Mouse (Mus musculus): ENCODE measurements around the gene Snf8.

The Snf8 gene

GRCm38 (mm10) chr11:96020622-96021021 is 14.1 kb upstream of the Snf8 start:
- no peak for DNase-seq (ENCODE audit: low read depth in 2 of 2, low spot score in 2 of 2)

- DNase-seq (ENCODE audit: low read depth in 2 of 2, low spot score in 2 of 2): no peak
Measured at GRCm38 (mm10) chr11:96028130-96028529, 6.6 kb upstream of the Snf8 start.

GRCm38 (mm10) chr11:96030571-96030970 is 4.1 kb upstream of the Snf8 start:
- no peak for DNase-seq (ENCODE audit: low read depth in 2 of 2, low spot score in 2 of 2)

GRCm38 (mm10) chr11:96031701-96032100 is 3.0 kb upstream of the Snf8 start:
- no peak for DNase-seq (ENCODE audit: low read depth in 2 of 2, low spot score in 2 of 2)

GRCm38 (mm10) chr11:96033264-96033663 is 1.4 kb upstream of the Snf8 start:
- DNase-seq (ENCODE audit: low read depth in 2 of 2, low spot score in 2 of 2): no peak

GRCm38 (mm10) chr11:96034116-96034515 is 569 bp upstream of the Snf8 start:
- no peak for DNase-seq (ENCODE audit: low read depth in 2 of 2, low spot score in 2 of 2)

GRCm38 (mm10) chr11:96035133-96035532 is 448 bp downstream of the Snf8 start:
- peak in 1 of 2 experiments; percentile 11 for DNase-seq (ENCODE audit: low read depth in 2 of 2, low spot score in 2 of 2)

- no peak for DNase-seq (ENCODE audit: low read depth in 2 of 2, low spot score in 2 of 2)
Measured at GRCm38 (mm10) chr11:96037499-96037898, 2.8 kb downstream of the Snf8 start.

GRCm38 (mm10) chr11:96038560-96038959 is 3.9 kb downstream of the Snf8 start:
- DNase-seq (ENCODE audit: low read depth in 2 of 2, low spot score in 2 of 2): no peak

- no peak for DNase-seq (ENCODE audit: low read depth in 2 of 2, low spot score in 2 of 2)
Measured at GRCm38 (mm10) chr11:96044803-96045567, 10.3 kb downstream of the Snf8 start.

GRCm38 (mm10) chr11:96046028-96046427 is 11.3 kb downstream of the Snf8 start:
- no peak for DNase-seq (ENCODE audit: low read depth in 2 of 2, low spot score in 2 of 2)

GRCm38 (mm10) chr11:96046793-96047192 is 12.1 kb downstream of the Snf8 start:
- no peak for DNase-seq (ENCODE audit: low read depth in 2 of 2, low spot score in 2 of 2)

- no peak for DNase-seq (ENCODE audit: low read depth in 2 of 2, low spot score in 2 of 2)
Measured at GRCm38 (mm10) chr11:96047469-96048373, 13.0 kb downstream of the Snf8 start.

- no peak for DNase-seq (ENCODE audit: low read depth in 2 of 2, low spot score in 2 of 2)
Measured at GRCm38 (mm10) chr11:96049939-96050338, 15.3 kb downstream of the Snf8 start.

- DNase-seq (ENCODE audit: low read depth in 2 of 2, low spot score in 2 of 2): no peak
Measured at GRCm38 (mm10) chr11:96050854-96051253, 16.2 kb downstream of the Snf8 start.

- no peak for DNase-seq (ENCODE audit: low read depth in 2 of 2, low spot score in 2 of 2)
Measured at GRCm38 (mm10) chr11:96058309-96058708, 23.6 kb downstream of the Snf8 start.

GRCm38 (mm10) chr11:96064521-96065214 is 30.0 kb downstream of the Snf8 start:
- DNase-seq (ENCODE audit: low read depth in 2 of 2, low spot score in 2 of 2): peak; percentile 21 to 38

- DNase-seq (ENCODE audit: low read depth in 2 of 2, low spot score in 2 of 2): peak; percentile 89 to 92
Measured at GRCm38 (mm10) chr11:96065215-96065911, 30.7 kb downstream of the Snf8 start, which contains the start of gene Ube2z. TSS of gene Ube2z (minus strand) at chr11:96065388.

GRCm38 (mm10) chr11:96068231-96068630 is 33.5 kb downstream of the Snf8 start:
- DNase-seq (ENCODE audit: low read depth in 2 of 2, low spot score in 2 of 2): no peak

GRCm38 (mm10) chr11:96070353-96070752 is 35.7 kb downstream of the Snf8 start:
- no peak for DNase-seq (ENCODE audit: low read depth in 2 of 2, low spot score in 2 of 2)

GRCm38 (mm10) chr11:96071013-96071412 is 36.3 kb downstream of the Snf8 start:
- DNase-seq (ENCODE audit: low read depth in 2 of 2, low spot score in 2 of 2): no peak
